Mouse (Mus musculus) layer of hippocampus, postnatal 10 days (tissue): Measurements from ENCODE around the gene Igfn1. TPM values are rescaled to one million over a fixed set of nuclear protein-coding genes. Genes with fewer than 3 reads are reported as not detected.
A peak's percentile ranks its signal among the peaks of the same experiment; 100 is the strongest.

ENCODE experiments used
- DNase-seq, 2 experiments: peaks; one replicate each; pipeline ENCODE4 v3.0.0; 2021; ENCODE audit warnings: low spot score in 2 of 2
- total RNA-seq, 2 experiments: library from RNA; stranded (reverse); gene quantifications; 2 replicates each; pipeline ENCODE4 v1.2.3; 2021

The Igfn1 gene
- total RNA-seq, 2 experiments from 2014 or later, result 0.04 to 0.23 TPM

DNA sequence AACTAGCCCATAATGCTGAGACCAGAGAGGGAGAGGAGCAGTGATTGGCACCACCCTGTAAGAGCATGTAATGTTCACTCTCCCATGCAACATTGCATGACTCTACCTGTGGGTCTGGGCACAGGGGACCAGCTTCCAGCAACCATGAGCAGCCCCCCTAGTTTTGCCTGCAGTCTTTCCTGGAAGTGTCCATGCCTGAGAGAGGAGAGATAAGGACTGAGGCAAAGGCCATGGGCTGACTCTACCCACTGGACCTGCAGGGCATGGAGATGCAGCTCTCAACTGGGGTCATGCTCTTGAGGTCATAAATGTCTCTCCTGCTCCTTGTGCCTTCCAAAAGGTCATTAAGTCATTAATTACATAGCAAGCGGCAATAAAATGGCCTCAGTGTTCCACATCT is 70.1 kb downstream of the Igfn1 start:
- DNase-seq, result no peak

DNA sequence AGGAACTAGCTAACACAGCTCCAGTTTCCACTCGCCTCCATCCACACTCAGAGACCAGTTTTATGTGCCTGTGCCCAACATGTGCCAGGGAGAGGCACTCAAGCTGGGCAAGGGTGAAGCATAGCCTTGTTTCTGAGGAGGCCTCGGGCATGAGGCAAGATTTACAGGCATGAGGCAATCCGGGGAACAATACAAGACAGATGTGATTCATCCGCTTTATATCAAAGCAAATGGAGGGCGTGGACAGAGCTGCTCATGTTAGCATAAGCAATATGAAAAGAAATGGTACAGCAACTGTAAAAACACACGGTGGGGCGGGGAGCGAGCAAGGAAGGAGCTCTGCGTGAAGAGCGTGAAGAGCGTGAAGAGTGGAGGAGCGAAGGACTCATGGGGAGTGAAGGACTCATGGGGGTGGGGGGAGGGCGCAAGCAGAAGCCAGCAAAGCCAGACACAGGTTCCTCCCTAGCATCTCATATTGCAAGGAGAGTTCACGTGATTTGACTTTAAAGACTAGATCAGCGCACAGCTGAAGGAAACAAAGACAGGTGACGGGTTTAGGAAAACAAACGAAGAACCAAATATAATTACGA is 72.3 kb downstream of the Igfn1 start:
- no peak for DNase-seq

DNA sequence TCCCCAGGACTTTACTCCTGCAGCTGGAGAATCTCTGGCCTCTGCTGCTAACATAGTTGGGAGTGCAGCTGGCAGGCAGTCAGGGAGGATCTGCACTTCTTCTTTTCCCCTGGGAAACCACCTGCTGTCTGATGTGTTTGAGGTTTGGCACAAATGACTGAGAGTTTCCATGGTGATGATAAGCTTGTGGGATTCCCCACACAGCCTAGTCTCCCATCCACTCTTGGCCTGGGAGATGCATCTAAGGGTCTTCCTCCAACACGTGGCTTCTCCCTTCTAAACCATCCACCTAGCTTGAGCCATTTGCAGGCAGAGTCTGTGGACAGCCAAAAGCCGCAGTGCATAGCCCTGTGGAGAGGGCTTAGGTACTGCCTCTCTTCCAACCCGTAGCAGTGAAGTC is 76.3 kb downstream of the Igfn1 start:
- peak in 1 of 2 experiments; percentile 11 for DNase-seq

DNA sequence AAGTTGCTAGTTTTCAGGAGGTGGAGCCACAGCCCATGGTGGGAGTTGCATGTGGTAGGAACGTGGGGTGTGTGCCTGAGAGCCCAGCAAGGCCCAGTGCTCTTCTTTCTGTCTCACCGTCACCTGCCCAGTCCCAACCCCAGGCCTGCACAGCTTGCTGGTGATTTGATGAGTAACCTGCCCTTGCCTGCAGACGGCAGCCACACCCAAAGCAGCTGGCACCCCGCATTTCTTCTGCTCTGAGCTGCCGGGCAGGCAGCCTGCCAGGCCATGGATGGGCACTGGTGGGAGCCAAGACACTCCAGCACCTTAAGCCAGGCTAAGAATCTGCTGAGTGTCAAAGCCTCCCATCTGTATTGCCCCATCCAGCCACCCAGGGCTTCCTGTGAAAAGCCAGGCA is 80.3 kb downstream of the Igfn1 start:
- DNase-seq, result no peak

DNA sequence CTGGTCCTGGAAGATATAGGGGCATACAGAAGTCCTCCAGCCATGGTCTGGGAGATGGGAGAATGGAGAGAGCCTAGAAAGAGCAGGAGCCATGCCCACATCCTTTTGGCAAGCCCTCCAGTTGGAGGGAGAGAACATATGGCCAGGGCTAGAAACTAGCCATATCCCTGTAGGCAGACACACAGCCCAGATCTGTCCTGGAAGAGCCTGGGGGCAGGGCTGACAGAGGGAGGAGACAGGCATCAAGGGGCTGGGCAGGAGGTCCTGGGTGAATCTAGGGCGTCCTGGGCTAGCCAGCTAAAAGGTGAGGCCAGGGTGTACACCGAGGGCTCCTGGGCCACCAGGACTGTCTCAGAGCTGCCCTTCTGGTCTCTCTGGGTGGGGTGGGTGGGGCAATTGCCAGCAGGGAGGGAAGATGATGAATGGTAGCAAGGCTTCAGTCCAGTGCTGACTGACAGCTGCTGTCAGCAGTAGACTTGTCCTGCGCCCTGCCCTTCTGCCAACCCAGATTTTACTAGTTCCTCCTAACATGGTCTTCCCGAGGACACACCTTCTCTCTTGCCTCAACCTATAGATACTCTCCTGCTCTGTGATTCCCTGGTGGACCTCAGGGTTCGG is 81.7 kb downstream of the Igfn1 start:
- DNase-seq, result no peak

DNA sequence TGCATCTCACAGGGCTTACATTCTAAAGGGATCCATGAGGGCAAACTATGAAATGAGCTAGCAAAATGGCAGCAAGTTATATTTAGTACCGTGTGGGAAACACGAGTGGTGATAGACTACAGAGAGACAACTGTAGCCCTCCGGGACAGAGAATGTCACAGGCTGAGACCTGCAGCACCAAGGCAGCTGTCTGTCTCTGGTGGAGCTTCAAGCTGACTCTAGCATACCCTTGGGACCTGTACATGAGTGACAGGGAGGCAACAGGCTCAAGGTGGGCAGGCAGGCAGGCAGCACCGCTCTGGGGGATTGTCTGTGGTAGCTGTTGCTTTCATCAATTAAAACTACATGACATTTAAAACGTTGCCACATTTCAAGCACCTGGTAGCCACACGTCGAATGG is 82.9 kb downstream of the Igfn1 start:
- DNase-seq, result no peak

DNA sequence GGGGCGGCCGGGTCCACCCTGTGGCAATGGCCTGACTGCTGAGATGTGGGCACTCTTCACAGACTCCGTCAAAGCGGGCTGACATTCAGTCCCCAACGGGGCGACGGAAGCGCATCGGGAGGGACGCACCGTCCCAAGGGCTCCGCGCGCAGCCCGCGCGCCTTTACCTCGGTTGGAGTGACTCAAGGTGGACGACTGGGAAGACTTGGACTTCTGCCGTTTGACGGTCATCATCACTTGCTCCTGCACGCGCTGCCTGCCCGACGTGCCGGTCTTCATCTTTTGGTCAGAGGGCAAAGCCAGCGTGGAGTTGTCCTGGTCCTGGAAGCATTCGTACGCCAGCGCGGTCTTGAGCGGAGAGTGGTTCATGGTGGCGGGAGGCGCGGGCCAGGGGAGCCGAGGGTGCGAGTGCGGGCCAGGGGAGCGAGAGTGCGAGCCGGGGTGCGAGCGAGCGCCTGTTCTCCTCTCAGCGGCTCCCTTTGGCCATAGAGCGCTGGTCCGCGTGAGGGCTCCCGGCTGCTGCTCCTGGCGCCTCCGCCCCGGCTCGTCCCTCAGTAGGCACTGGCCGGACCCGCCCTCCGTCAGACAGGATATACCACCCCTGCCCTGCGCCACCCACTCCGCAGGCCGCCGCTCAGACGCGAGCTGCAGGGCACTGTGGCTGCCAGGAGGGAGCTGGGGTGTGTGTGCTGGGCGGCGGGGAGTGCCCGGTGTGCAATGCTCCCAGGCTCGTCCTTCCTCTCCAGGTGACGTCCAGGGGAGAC is 87.3 kb downstream of the Igfn1 start, which contains the start of gene Pkp1:
Gene Pkp1, minus strand, starts transcription at position 564 of the 764 bp plus-strand sequence.
- DNase-seq, result no peak

DNA sequence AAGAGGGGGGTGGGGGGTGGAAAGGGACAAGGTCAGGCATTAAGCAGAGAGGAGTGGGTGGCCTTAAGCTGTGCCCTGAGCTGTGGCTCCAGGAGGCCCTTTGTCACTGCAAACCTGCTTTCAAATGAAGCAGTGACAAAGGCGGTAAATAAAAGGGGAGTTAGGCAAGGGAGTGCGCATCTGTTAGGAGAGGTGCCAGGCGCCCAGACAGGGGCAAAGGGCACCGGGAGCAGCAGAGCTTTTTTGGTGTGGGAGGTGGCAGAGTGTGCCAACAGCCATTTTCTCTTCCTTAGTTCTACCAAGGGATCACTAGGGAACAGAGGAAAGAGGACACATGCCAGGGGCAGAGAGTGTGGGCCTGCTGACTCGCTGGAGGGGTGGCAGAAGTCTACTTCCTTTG is 88.9 kb downstream of the Igfn1 start:
- DNase-seq, result no peak

DNA sequence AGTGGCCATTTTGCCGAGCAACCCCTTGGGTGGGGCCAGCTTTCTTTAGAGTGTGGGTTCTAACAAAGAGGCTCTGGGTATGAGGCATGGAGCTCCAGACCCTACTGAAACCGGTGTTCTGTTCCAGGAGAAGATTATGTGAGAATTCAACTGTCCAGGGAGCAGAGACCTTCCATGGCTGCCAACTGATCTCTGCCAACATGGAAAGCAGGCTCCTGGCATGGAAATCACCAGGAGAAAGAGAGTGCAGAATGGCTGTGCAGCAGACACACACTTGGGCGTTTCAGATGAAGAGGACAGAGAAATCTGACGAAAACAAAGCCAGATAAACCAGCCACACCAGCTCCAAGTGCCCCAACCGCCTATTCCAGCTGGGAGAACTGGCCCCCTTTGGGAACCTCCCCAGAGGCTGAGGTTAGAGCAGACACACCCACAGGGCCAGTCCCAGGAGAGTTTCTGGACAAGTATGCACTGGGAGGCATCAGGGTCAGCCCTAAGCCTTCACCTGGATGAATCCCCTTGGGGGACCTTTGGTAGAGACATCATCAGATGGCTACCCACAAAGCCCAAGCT is 89.6 kb downstream of the Igfn1 start:
- DNase-seq, result no peak

DNA sequence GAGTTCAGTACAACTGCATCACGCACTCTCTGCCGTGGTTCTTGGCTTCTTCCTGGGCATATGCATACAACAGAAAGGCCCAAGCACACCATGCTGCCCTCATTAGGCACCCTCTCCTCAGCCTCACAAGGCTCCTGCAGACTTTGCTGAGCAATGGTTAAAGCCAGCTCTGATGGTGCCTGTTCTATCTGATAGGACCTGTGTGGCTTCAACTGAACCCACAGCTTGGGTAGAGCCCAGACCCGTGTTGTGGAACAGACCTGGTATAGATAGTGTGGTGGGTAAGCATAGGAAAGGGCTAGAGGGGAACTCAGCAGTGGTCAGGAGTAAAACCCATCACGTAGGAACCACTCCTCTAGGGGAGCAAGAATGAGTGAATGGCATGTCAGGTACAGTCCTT is 92.5 kb downstream of the Igfn1 start:
- no peak for DNase-seq

DNA sequence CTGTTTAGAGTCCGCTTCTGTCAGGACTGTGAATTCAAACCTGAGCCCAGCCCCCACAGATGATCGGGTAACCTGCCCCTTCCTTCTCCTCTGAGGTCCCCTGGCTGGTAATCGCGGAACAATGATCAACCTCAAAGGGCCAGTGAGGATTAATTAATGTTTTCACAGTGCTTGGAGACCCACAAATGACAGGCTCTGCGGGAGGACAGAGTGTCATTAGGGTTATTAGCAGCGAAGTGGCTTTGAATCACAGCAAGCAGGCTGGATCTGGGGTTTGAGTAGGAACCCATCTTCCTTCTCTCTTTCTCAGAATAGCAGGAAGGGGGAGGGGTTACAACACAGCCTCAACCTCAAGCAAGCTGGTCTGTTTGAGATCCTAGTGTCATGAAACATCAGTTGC is 96.8 kb downstream of the Igfn1 start:
- no peak for DNase-seq

DNA sequence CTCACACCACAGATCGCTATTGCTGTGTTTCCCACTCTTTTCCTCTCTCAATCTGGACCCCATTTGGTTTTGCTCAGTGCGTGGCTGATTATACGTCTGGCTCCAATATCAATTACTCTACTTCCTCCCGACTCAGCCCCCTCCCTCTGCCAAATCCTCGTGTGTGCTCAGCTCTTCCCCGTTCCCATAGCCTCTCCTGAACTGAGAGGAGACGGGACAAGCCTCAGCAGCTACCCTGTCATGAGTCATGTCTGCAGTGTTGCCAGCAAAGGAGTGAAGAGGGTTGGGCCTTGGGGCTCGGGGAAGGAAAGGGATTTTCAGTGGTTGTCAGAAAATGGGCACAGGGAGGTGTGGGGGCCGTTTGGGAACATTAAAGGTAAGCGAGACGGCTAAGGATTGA is 99.4 kb downstream of the Igfn1 start:
- DNase-seq, result peak; percentile 23 to 39

Other genes with a start within 250 kb of the Igfn1 start
- 10 to 100 TPM; 12.3 to 12.7 TPM for gene Phlda3, start 240.2 kb downstream of the Igfn1 start, total RNA-seq
- not detected for gene Tnni1, start 226.9 kb downstream of the Igfn1 start, total RNA-seq
- gene Lad1, start 187.7 kb downstream of the Igfn1 start, total RNA-seq, result 1 to 10 TPM in 1 of 2 experiments, under 1 TPM in 1; 0.64 to 1.1 TPM
- gene Tnnt2, start 170.0 kb downstream of the Igfn1 start, total RNA-seq, result 1 to 10 TPM in 1 of 2 experiments, under 1 TPM in 1; 0.42 to 1.7 TPM
- gene Pkp1, start 87.1 kb downstream of the Igfn1 start, total RNA-seq, result under 1 TPM in 1 of 2 experiments, not detected in 1; 0.09 TPM
- 10 to 100 TPM; 69.7 to 81.4 TPM for gene Tmem9, start 1.8 kb upstream of the Igfn1 start, total RNA-seq
- gene Ascl5, start 44.5 kb upstream of the Igfn1 start, total RNA-seq, result under 1 TPM in 1 of 2 experiments, not detected in 1; 0.71 TPM
- 1 to 10 TPM in 1 of 2 experiments, under 1 TPM in 1; 0.80 to 1.3 TPM for gene Cacna1s, start 46.4 kb upstream of the Igfn1 start, total RNA-seq
- gene Kif21b, start 125.0 kb upstream of the Igfn1 start, total RNA-seq, result 100 to 1,000 TPM; 182 to 199 TPM
- 1 to 10 TPM; 2.2 to 2.3 TPM for gene Mroh3, start 206.5 kb upstream of the Igfn1 start, total RNA-seq
- 1 to 10 TPM; 7.6 TPM for gene Inava, start 227.9 kb upstream of the Igfn1 start, total RNA-seq